Mouse (Mus musculus) T-cell, adult 2 months (primary cell): ENCODE data around the gene Taf10.

Experiments used
- DNase-seq: peaks from one replicate; pipeline ENCODE4 v3.0.0; 2022; ENCODE audit warnings: low spot score

Taf10 gene

GRCm38 (mm10) chr7:105721916-105722315 is 22.2 kb downstream of the Taf10 start:
- no peak for DNase-seq

- no peak for DNase-seq
Measured at GRCm38 (mm10) chr7:105715366-105715765, 28.8 kb downstream of the Taf10 start.

- DNase-seq: no peak
Measured at GRCm38 (mm10) chr7:105708733-105709132, 35.4 kb downstream of the Taf10 start.

- DNase-seq: no peak
Measured at GRCm38 (mm10) chr7:105703816-105704215, 40.3 kb downstream of the Taf10 start.

GRCm38 (mm10) chr7:105703184-105703583 is 41.0 kb downstream of the Taf10 start:
- no peak for DNase-seq

GRCm38 (mm10) chr7:105690875-105691274 is 53.3 kb downstream of the Taf10 start:
- DNase-seq: no peak
